Mouse (Mus musculus) heart, embryonic 16.5 days (tissue): ENCODE measurements at regions not wholly inside any gene's neighbourhood (a gene's known extent, or its start where the extent isn't known, plus 50 kb on each side); places are given as distances from the start of the nearest gene placed in this dataset.

Experiments
- ATAC-seq: fragments of 200-750 bp; cut with Nextera tagmentation; replicated peaks from 2 replicates; pipeline ENCODE4 v1.8.0; 2017; ENCODE audit warnings: moderate number of reproducible peaks; ENCODE audit not compliant: insufficient read depth, low FRiP score; ENCODE audit errors: extremely low read depth
- H3K27ac ChIP-seq: fragments of 300-500 bp; sonication (generic); 2 replicates; pipeline ENCODE4 v1.5.1; 2014; ENCODE audit warnings: mild to moderate bottlenecking, low read length, control low read depth, moderate library complexity
- H3K27me3 ChIP-seq: fragments of 300-500 bp; sonication (generic); 2 replicates; pipeline ENCODE4 v1.6.1; 2014; ENCODE audit warnings: low read length, mixed read lengths; ENCODE audit not compliant: control insufficient read depth, insufficient read depth
- H3K36me3 ChIP-seq: fragments of 300-500 bp; sonication (generic); 2 replicates; pipeline ENCODE4 v1.6.1; 2014; ENCODE audit not compliant: control insufficient read depth, insufficient read depth
- H3K4me1 ChIP-seq: fragments of 300-500 bp; sonication (generic); 2 replicates; pipeline ENCODE4 v1.6.1; 2014; ENCODE audit warnings: low read length, mixed read lengths; ENCODE audit not compliant: control insufficient read depth, insufficient read depth
- H3K4me2 ChIP-seq: fragments of 300-500 bp; sonication (generic); 2 replicates; pipeline ENCODE4 v1.6.1; 2014; ENCODE audit warnings: low read depth, mild to moderate bottlenecking, control low read depth, low read length
- H3K4me3 ChIP-seq: fragments of 300-500 bp; sonication (generic); 2 replicates; pipeline ENCODE4 v1.5.1; 2014; ENCODE audit warnings: mild to moderate bottlenecking, control low read depth, low read length
- H3K9ac ChIP-seq: fragments of 300-500 bp; sonication (generic); 2 replicates; pipeline ENCODE4 v1.6.1; 2014; ENCODE audit warnings: low read length, control low read depth
- H3K9me3 ChIP-seq: fragments of 300-500 bp; sonication (generic); replicated peaks from 2 replicates; pipeline ENCODE4 v1.6.1; 2016; ENCODE audit warnings: low read length; ENCODE audit not compliant: control insufficient read depth
- WGBS: fragments of 180-500 bp; shearing (Covaris S2); extraction: QIAGEN DNeasy Blood & Tissue Kit; methylation state at CpG from one replicate; pipeline ENCODE4 v1.1.7; 2014; 5-methylcytosine and 5-hydroxymethylcytosine counted together

GRCm38 (mm10) chr10:56642656-56643055 lies 265.5 kb downstream of the Gja1 start:
- WGBS: 78% methylated on average over 2 of the region's 2 CpGs
- H3K27ac ChIP-seq: no peak overlapping the region
- no peak overlapping the region for H3K4me2 ChIP-seq
- no peak overlapping the region for H3K9ac ChIP-seq
- ATAC-seq: no peak
- no peaks in the 10 kb centered on the region for H3K9me3 ChIP-seq
- no peaks in the 10 kb centered on the region for H3K4me1 ChIP-seq
- H3K27me3 ChIP-seq: no peaks in the 10 kb centered on the region
- H3K36me3 ChIP-seq: no peaks in the 10 kb centered on the region
- H3K4me3 ChIP-seq: no peak overlapping the region

- H3K27ac ChIP-seq: no peak overlapping the region
- WGBS: 64% methylated on average over 12 of the region's 12 CpGs
- no peaks in the 10 kb centered on the region for H3K27me3 ChIP-seq
- H3K4me3 ChIP-seq: no peak overlapping the region
- no peaks in the 10 kb centered on the region for H3K36me3 ChIP-seq
- no peaks in the 10 kb centered on the region for H3K9me3 ChIP-seq
- no peak for ATAC-seq
- H3K9ac ChIP-seq: no peak overlapping the region
- no peaks in the 10 kb centered on the region for H3K4me1 ChIP-seq
- H3K4me2 ChIP-seq: no peak overlapping the region
Observed at GRCm38 (mm10) chr10:56643376-56644135, 266.4 kb downstream of the Gja1 start.

- WGBS: 36% methylated on average over 4 of the region's 4 CpGs
- no peak overlapping the region for H3K27ac ChIP-seq
- peaks cover 5% of the 10 kb centered on the region; the same call in 1 of the 2 replicates for H3K4me1 ChIP-seq
- no peak overlapping the region for H3K9ac ChIP-seq
- H3K36me3 ChIP-seq: no peaks in the 10 kb centered on the region
- no peak for ATAC-seq
- H3K4me3 ChIP-seq: no peak overlapping the region
- H3K27me3 ChIP-seq: no peaks in the 10 kb centered on the region
- no peak overlapping the region for H3K4me2 ChIP-seq
- H3K9me3 ChIP-seq: no peaks in the 10 kb centered on the region
Observed at GRCm38 (mm10) chr10:56660501-56660900, 283.4 kb downstream of the Gja1 start.

GRCm38 (mm10) chr10:56673919-56674318 lies 296.8 kb downstream of the Gja1 start:
- no peaks in the 10 kb centered on the region for H3K27me3 ChIP-seq
- H3K4me1 ChIP-seq: no peaks in the 10 kb centered on the region
- H3K4me3 ChIP-seq: no peak overlapping the region
- H3K4me2 ChIP-seq: no peak overlapping the region
- no peak overlapping the region for H3K9ac ChIP-seq
- ATAC-seq: no peak
- H3K36me3 ChIP-seq: no peaks in the 10 kb centered on the region
- H3K9me3 ChIP-seq: no peaks in the 10 kb centered on the region
- H3K27ac ChIP-seq: no peak overlapping the region
- 73% methylated on average over 3 of the region's 3 CpGs for WGBS

- no peaks in the 10 kb centered on the region for H3K4me1 ChIP-seq
- no peak for ATAC-seq
- H3K4me2 ChIP-seq: no peak overlapping the region
- H3K9me3 ChIP-seq: 0 out of 2 replicates have a peak, but pooled peaks cover 2% of the 10 kb centered on the region
- WGBS: 74% methylated on average over 3 of the region's 3 CpGs
- no peak overlapping the region for H3K27ac ChIP-seq
- H3K4me3 ChIP-seq: no peak overlapping the region
- H3K36me3 ChIP-seq: no peaks in the 10 kb centered on the region
- H3K27me3 ChIP-seq: no peaks in the 10 kb centered on the region
- H3K9ac ChIP-seq: no peak overlapping the region
Observed at GRCm38 (mm10) chr10:56682901-56683300, 305.8 kb downstream of the Gja1 start.

GRCm38 (mm10) chr10:56685655-56686250 lies 308.6 kb downstream of the Gja1 start:
- Histone ChIP-seq H3K4me1 (no peaks in the 10 kb centered on the region), H3K27ac (peak overlapping the region; percentile 48), H3K9me3 (0 out of 2 replicates have a peak, but pooled peaks cover 2% of the 10 kb centered on the region), H3K27me3 (no peaks in the 10 kb centered on the region), H3K4me2 (no peak overlapping the region), H3K9ac (no peak overlapping the region), H3K36me3 (no peaks in the 10 kb centered on the region), H3K4me3 (no peak overlapping the region)
- ATAC-seq: no peak
- WGBS: 81% methylated on average over 8 of the region's 8 CpGs

- Histone ChIP-seq H3K36me3 (no peaks in the 10 kb centered on the region), H3K27ac (no peak overlapping the region), H3K4me2 (no peak overlapping the region), H3K27me3 (no peaks in the 10 kb centered on the region), H3K9me3 (no peaks in the 10 kb centered on the region), H3K4me1 (no peaks in the 10 kb centered on the region), H3K4me3 (no peak overlapping the region), H3K9ac (no peak overlapping the region)
- ATAC-seq: no peak
- WGBS: 55% methylated on average over 2 of the region's 2 CpGs
Observed at GRCm38 (mm10) chr10:56691467-56691866, 314.3 kb downstream of the Gja1 start.

- H3K36me3 ChIP-seq: no peaks in the 10 kb centered on the region
- no peak overlapping the region for H3K27ac ChIP-seq
- no peak overlapping the region for H3K4me2 ChIP-seq
- 77% methylated on average over 3 of the region's 3 CpGs for WGBS
- H3K9ac ChIP-seq: no peak overlapping the region
- no peak for ATAC-seq
- H3K4me1 ChIP-seq: no peaks in the 10 kb centered on the region
- H3K9me3 ChIP-seq: no peaks in the 10 kb centered on the region
- no peak overlapping the region for H3K4me3 ChIP-seq
- no peaks in the 10 kb centered on the region for H3K27me3 ChIP-seq
Observed at GRCm38 (mm10) chr10:56695100-56695499, 318.0 kb downstream of the Gja1 start.

- no peak for ATAC-seq
Observed at GRCm38 (mm10) chr10:56700126-56700525, 323.0 kb downstream of the Gja1 start.

More at GRCm38 (mm10) chr10:56700126-56700525, 323.0 kb downstream of the Gja1 start:
- Histone ChIP-seq H3K4me2 (no peak overlapping the region), H3K36me3 (no peaks in the 10 kb centered on the region), H3K27me3 (no peaks in the 10 kb centered on the region), H3K9me3 (no peaks in the 10 kb centered on the region), H3K27ac (no peak overlapping the region), H3K4me1 (no peaks in the 10 kb centered on the region), H3K9ac (no peak overlapping the region), H3K4me3 (no peak overlapping the region)
- 69% methylated on average over 6 of the region's 6 CpGs for WGBS
